Mouse (Mus musculus): Measurements from ENCODE around the gene Vmn2r4. TPM values are rescaled to one million over a fixed set of nuclear protein-coding genes. Genes with fewer than 3 reads are reported as not detected.
"Not testable (repeated sequence)": the region's sequence is repeated elsewhere in the genome, so short reads cannot be mapped to it uniquely, and the experiment has no call there.

Gene Vmn2r4
- total RNA-seq (2021) = not detected
- long read RNA-seq, experiment 1 = 0 reads
- long read RNA-seq, experiment 2 = 0 reads

DNA sequence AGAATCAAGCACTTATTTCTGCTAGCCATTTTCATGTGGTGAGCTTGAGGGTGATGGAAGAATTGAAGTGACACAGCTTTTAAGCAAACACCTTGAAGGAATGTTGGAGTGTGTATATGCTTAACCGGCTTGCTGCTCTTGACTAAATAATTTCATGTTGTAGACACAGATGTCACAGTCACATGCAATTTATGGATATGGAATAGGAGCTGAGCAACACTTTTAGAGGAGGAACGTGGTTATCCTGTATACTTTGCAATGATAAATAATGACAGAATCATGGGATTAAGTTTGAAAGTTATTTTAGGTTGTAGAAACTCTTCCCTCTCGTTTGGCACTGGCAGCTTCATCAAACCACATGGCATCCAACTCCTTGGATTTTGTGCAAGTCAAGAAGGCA, at the start of gene Vmn2r4:
Gene Vmn2r4, minus strand, starts transcription at position 101 of the 400 bp plus-strand sequence.
- DNase-seq = not testable (repeated sequence)

- not testable (repeated sequence) for DNase-seq
These were observed 19.1 kb upstream of the Vmn2r4 start for GRCm38 (mm10) chr3:64434261-64434660.

GRCm38 (mm10) chr3:64428117-64428798, 13.1 kb upstream of the Vmn2r4 start:
- DNase-seq = not testable (repeated sequence)

DNA sequence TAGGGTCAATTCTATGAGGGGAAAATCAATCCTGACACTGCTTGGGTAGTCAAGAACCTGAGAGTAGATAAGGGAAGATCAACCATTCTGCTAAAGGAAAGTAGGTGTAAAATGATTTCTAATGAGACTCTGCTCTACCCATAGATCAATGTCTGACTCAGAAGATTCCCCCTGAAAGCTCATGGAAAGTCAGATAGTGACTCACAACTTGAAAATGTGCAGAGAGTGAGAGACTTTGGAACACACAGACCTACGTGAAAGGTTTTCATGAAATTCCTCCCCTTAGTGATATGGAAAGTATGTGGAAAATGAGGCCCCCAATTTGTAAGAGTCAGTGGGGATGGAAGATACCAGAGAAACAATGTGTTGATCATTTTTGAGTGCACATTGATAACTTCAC, 7.0 kb upstream of the Vmn2r4 start:
- not testable (repeated sequence) for DNase-seq

GRCm38 (mm10) chr3:64417477-64417876, 2.3 kb upstream of the Vmn2r4 start:
- not testable (repeated sequence) for DNase-seq

- not testable (repeated sequence) for DNase-seq
These were observed 915 bp downstream of the Vmn2r4 start for GRCm38 (mm10) chr3:64414253-64414652.

DNA sequence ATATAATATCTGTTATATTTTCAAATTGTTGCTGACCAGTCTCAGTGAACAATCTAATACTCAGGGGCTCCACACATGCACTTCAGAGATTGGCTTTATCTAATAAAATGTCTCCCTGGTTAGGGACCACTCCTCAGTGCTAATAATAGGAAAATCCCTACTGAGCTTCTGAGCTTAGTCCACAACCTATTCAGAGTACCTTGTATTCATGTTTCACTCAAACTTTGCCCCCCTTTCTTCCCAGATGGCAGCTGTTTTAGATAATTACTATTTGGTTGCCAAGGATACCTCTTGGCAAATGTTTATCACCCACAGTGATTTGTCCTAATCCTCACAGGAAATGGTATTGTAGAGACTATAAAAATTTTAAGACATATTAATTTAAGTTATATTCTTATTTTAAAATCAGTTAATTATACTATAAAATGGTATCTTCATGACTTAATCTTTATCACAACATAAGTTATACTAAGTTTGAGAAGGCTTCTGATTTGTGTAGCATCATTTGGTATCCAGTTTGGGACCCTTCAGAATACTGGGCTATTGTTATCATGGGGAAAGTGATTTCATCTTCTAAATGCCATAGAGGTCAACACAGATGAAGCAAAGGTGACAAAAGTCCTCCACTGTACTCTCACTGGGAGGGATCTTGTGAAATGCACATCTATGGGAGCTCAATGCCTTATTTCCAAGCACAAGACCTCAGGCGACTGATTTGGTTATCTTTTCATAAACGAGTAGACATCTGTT, 55.7 kb downstream of the Vmn2r4 start:
- DNase-seq = no peak

Other genes starting within 250 kb of the Vmn2r4 start
- not detected for gene Vmn2r3, start 125.7 kb downstream of the Vmn2r4 start, total RNA-seq (2021)
- gene Vmn2r5, start 94.5 kb upstream of the Vmn2r4 start, total RNA-seq (2021) = not detected
- not detected for gene Vmn2r6, start 150.5 kb upstream of the Vmn2r4 start, total RNA-seq (2021)

Data from adrenal gland, postnatal 10 days (tissue).